Mouse (Mus musculus) colon, adult 2 months (tissue): ENCODE data around the gene Zdhhc17. TPM values are rescaled to one million over a fixed set of nuclear protein-coding genes. Genes with fewer than 3 reads are reported as not detected.

Source experiments
- polyA plus RNA-seq: library from polyadenylated mRNA; depleted of rRNA; stranded (reverse); fragments of >200 nt; gene quantifications from 2 replicates; pipeline ENCODE4 v1.2.3, GENCODE M21; 2012; rRNA removed

The Zdhhc17 gene
- polyA plus RNA-seq = 11.7 and 16.4 TPM in 2 replicates

GRCm38 (mm10) chr10:111009641-111010479 is at the start of gene Zdhhc17:
Gene Zdhhc17 (minus strand): TSS chr10:111010140.

DNA sequence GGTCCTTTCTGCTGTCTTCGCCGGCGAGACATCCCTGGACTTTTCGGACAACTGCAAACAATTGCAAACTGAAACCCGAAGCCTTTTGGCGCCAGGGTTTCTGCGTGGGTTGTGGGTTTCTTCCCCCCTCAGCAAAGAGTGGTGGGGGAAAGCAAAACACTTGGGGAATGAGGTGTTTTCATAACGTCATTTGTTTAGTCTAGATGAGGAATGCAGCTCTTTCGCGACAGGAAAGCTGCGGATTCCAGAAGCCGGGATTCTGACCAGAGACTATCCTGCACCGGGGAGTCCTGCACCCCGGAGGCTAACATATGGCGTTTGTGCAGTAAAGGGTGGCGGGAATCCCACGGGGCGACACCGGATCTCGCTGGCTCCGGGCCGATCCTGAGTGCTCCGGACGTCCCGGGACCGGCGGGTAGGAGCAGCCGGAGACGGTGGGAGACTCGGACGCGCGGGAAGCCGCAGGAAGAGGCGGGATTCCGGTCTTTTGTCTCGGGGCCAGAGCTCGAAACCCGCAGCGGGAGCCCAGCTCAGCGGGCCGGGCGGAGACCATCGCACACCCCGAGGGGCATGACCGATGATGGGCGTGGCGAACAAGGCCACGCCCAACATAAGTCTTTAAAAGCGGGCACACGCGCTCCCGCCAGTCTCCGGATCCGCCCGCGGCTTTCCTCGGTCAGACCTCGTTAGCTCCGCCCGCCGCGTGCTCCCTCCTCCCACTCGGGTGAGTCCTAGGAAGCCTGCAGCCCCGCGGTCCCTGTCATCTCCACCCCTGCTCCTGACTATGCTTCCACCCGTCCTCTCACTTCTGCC is 90.2 kb downstream of the Zdhhc17 start, which contains the start of gene Csrp2:
Csrp2 (plus strand) TSS at position 259 of the 813 bp plus-strand sequence.

Other genes with a start within 250 kb of the Zdhhc17 start
- gene Csrp2, start 90.4 kb downstream of the Zdhhc17 start, polyA plus RNA-seq = 204 and 209 TPM in 2 replicates
- 1.7 and 2.3 TPM in 2 replicates for gene Osbpl8, start 154.6 kb upstream of the Zdhhc17 start, polyA plus RNA-seq